Mouse (Mus musculus): ENCODE results near the gene Foxn1. TPM values are rescaled to one million over a fixed set of nuclear protein-coding genes. Genes with fewer than 3 reads are reported as not detected.
A peak's percentile ranks its signal among the peaks of the same experiment; 100 is the strongest.

Gene Foxn1
- total RNA-seq, 1 experiment, result not detected

- H3K4me1 ChIP-seq (ENCODE audit: control insufficient read depth in 2 of 2, insufficient read depth in 2 of 2, low read length in 2 of 2, poor library complexity in 1 of 2), result peaks cover 2 to 12% of the 10 kb centered on the region in 2 experiments; a peak in 2 of 4 replicates
- TF ChIP-seq MAFK (IDR thresholded peaks at IDR 0.05; ENCODE audit: insufficient read depth, low read depth, low read length) (no peak), ZNF384 (IDR thresholded peaks at IDR 0.05; ENCODE audit: low read depth, low read length) (no peak), CHD2 (IDR thresholded peaks at IDR 0.05; ENCODE audit: low read depth, low read length) (no peak), HCFC1 (IDR thresholded peaks at IDR 0.05; ENCODE audit: borderline replicate concordance, insufficient read depth, low read length) (no peak), ZC3H11A (IDR thresholded peaks at IDR 0.05; ENCODE audit: borderline replicate concordance, low read depth, low read length) (no peak)
- no peak for DNase-seq (ENCODE audit: low read depth, low spot score)
- no peak overlapping the region for H3K9ac ChIP-seq (ENCODE audit: insufficient read depth, low read depth, low read length, poor library complexity, severe bottlenecking)
- no peak overlapping the region for H3K4me3 ChIP-seq (ENCODE audit: insufficient read depth in 1 of 2, low read depth in 1 of 2, low read length in 2 of 2, poor library complexity in 1 of 2, severe bottlenecking in 1 of 2)
- H3K9me3 ChIP-seq (ENCODE audit: control insufficient read depth, insufficient read depth, low read depth, low read length), result no peaks in the 10 kb centered on the region
- H3K27ac ChIP-seq (ENCODE audit: insufficient read depth, low read depth, low read length, poor library complexity, severe bottlenecking), result no peak overlapping the region
- in situ Hi-C loops (cut with MboI; ENCODE audit: low sequenced_read_pairs in 2 of 2, unreplicated experiment in 2 of 2), result loop anchor here in 1 of 2 experiments (5.0 kb wide), 1 partner anchor 34 kb away; no protein-coding TSS in a partner anchor
- H3K36me3 ChIP-seq (ENCODE audit: control insufficient read depth, insufficient read depth, low read length, poor library complexity, severe bottlenecking), result no peaks in the 10 kb centered on the region
Measured at GRCm38 (mm10) chr11:78363309-78364007, 22.9 kb downstream of the Foxn1 start.

DNA sequence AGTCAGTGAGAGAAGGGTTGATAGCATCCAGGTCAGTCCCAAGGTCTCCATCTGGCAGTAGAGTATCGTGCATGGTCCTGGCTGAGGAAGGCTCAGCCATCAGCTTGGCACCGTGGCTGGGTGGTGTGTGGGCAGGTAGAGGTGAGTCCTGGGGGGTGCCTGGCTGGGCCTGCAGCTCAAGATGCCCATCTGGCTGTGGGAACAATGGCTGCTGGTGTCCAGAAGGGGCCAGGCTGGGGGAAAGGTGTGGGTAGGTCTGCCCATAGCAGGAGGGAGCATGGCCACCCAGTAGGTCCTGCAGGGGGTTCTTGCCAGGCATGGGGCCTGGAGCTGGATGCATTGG is 25.6 kb downstream of the Foxn1 start:
- H3K36me3 ChIP-seq (ENCODE audit: control insufficient read depth, insufficient read depth, low read length, poor library complexity, severe bottlenecking), result no peaks in the 10 kb centered on the region
- H3K9ac ChIP-seq (ENCODE audit: insufficient read depth, low read depth, low read length, poor library complexity, severe bottlenecking), result peak overlapping the region; percentile 44; the same call in 1 of the 2 replicates
- H3K9me3 ChIP-seq (ENCODE audit: control insufficient read depth, insufficient read depth, low read depth, low read length), result no peaks in the 10 kb centered on the region
- no peak overlapping the region for H3K27ac ChIP-seq (ENCODE audit: insufficient read depth, low read depth, low read length, poor library complexity, severe bottlenecking)
- H3K4me1 ChIP-seq (ENCODE audit: control insufficient read depth in 2 of 2, insufficient read depth in 2 of 2, low read length in 2 of 2, poor library complexity in 1 of 2), result peaks cover 0 to 12% of the 10 kb centered on the region in 2 experiments; a peak in 1 of 4 replicates
- no peak for DNase-seq (ENCODE audit: low read depth, low spot score)
- H3K4me3 ChIP-seq (ENCODE audit: insufficient read depth in 1 of 2, low read depth in 1 of 2, low read length in 2 of 2, poor library complexity in 1 of 2, severe bottlenecking in 1 of 2), result no peak overlapping the region
- no peak for TF ChIP-seq MAFK (IDR thresholded peaks at IDR 0.05; ENCODE audit: insufficient read depth, low read depth, low read length)
- no peak for TF ChIP-seq ZC3H11A (IDR thresholded peaks at IDR 0.05; ENCODE audit: borderline replicate concordance, low read depth, low read length)
- no peak for TF ChIP-seq HCFC1 (IDR thresholded peaks at IDR 0.05; ENCODE audit: borderline replicate concordance, insufficient read depth, low read length)
- no peak for TF ChIP-seq CHD2 (IDR thresholded peaks at IDR 0.05; ENCODE audit: low read depth, low read length)
- TF ChIP-seq ZNF384 (IDR thresholded peaks at IDR 0.05; ENCODE audit: low read depth, low read length), result no peak
- in situ Hi-C loops (cut with MboI; ENCODE audit: low sequenced_read_pairs in 2 of 2, unreplicated experiment in 2 of 2), result loop anchor here in 1 of 2 experiments (5.0 kb wide), 1 partner anchor 37 kb away; no protein-coding TSS in a partner anchor

GRCm38 (mm10) chr11:78360125-78360788 is 26.1 kb downstream of the Foxn1 start:
- Histone ChIP-seq H3K27ac (ENCODE audit: insufficient read depth, low read depth, low read length, poor library complexity, severe bottlenecking) (no peak overlapping the region), H3K4me3 (ENCODE audit: insufficient read depth in 1 of 2, low read depth in 1 of 2, low read length in 2 of 2, poor library complexity in 1 of 2, severe bottlenecking in 1 of 2) (peak overlapping the region; percentile 47 to 66), H3K36me3 (ENCODE audit: control insufficient read depth, insufficient read depth, low read length, poor library complexity, severe bottlenecking) (no peaks in the 10 kb centered on the region), H3K4me1 (ENCODE audit: control insufficient read depth in 2 of 2, insufficient read depth in 2 of 2, low read length in 2 of 2, poor library complexity in 1 of 2) (peaks cover 0 to 12% of the 10 kb centered on the region in 2 experiments; a peak in 1 of 4 replicates), H3K9ac (ENCODE audit: insufficient read depth, low read depth, low read length, poor library complexity, severe bottlenecking) (peak overlapping the region; percentile 65), H3K9me3 (ENCODE audit: control insufficient read depth, insufficient read depth, low read depth, low read length) (no peaks in the 10 kb centered on the region)
- peak; percentile 93 for DNase-seq (ENCODE audit: low read depth, low spot score)
- in situ Hi-C loops (cut with MboI; ENCODE audit: low sequenced_read_pairs in 2 of 2, unreplicated experiment in 2 of 2), result loop anchor here in 1 of 2 experiments (5.0 kb wide), 1 partner anchor 37 kb away; no protein-coding TSS in a partner anchor
- TF ChIP-seq CHD2 (IDR thresholded peaks at IDR 0.05; ENCODE audit: low read depth, low read length), result no peak
- no peak for TF ChIP-seq MAFK (IDR thresholded peaks at IDR 0.05; ENCODE audit: insufficient read depth, low read depth, low read length)
- TF ChIP-seq ZNF384 (IDR thresholded peaks at IDR 0.05; ENCODE audit: low read depth, low read length), result no peak
- no peak for TF ChIP-seq HCFC1 (IDR thresholded peaks at IDR 0.05; ENCODE audit: borderline replicate concordance, insufficient read depth, low read length)
- peak; percentile 61; the same call in 1 of the 2 replicates for TF ChIP-seq ZC3H11A (IDR thresholded peaks at IDR 0.05; ENCODE audit: borderline replicate concordance, low read depth, low read length)

- H3K27ac ChIP-seq (ENCODE audit: insufficient read depth, low read depth, low read length, poor library complexity, severe bottlenecking), result no peak overlapping the region
- in situ Hi-C loops (cut with MboI; ENCODE audit: low sequenced_read_pairs in 2 of 2, unreplicated experiment in 2 of 2), result no loop called here
- peak overlapping the region; percentile 44 to 56 for H3K4me3 ChIP-seq (ENCODE audit: insufficient read depth in 1 of 2, low read depth in 1 of 2, low read length in 2 of 2, poor library complexity in 1 of 2, severe bottlenecking in 1 of 2)
- H3K36me3 ChIP-seq (ENCODE audit: control insufficient read depth, insufficient read depth, low read length, poor library complexity, severe bottlenecking), result no peaks in the 10 kb centered on the region
- H3K9ac ChIP-seq (ENCODE audit: insufficient read depth, low read depth, low read length, poor library complexity, severe bottlenecking), result peak overlapping the region; percentile 26; the same call in 1 of the 2 replicates
- DNase-seq (ENCODE audit: low read depth, low spot score), result peak; percentile 72
- TF ChIP-seq MAFK (IDR thresholded peaks at IDR 0.05; ENCODE audit: insufficient read depth, low read depth, low read length), result no peak
- TF ChIP-seq HCFC1 (IDR thresholded peaks at IDR 0.05; ENCODE audit: borderline replicate concordance, insufficient read depth, low read length), result no peak
- no peak for TF ChIP-seq ZNF384 (IDR thresholded peaks at IDR 0.05; ENCODE audit: low read depth, low read length)
- TF ChIP-seq CHD2 (IDR thresholded peaks at IDR 0.05; ENCODE audit: low read depth, low read length), result no peak
- no peak for TF ChIP-seq ZC3H11A (IDR thresholded peaks at IDR 0.05; ENCODE audit: borderline replicate concordance, low read depth, low read length)
- H3K4me1 ChIP-seq (ENCODE audit: control insufficient read depth in 2 of 2, insufficient read depth in 2 of 2, low read length in 2 of 2, poor library complexity in 1 of 2), result peaks cover 0 to 12% of the 10 kb centered on the region in 2 experiments; a peak in 1 of 4 replicates
- H3K9me3 ChIP-seq (ENCODE audit: control insufficient read depth, insufficient read depth, low read depth, low read length), result no peaks in the 10 kb centered on the region
Measured at GRCm38 (mm10) chr11:78358330-78359007, 27.9 kb downstream of the Foxn1 start.

Data from ES-E14 (cell line).